Mouse (Mus musculus) testis, adult 2 months (tissue): Measurements from ENCODE around the gene Gpr1. TPM values are rescaled to one million over a fixed set of nuclear protein-coding genes. Genes with fewer than 3 reads are reported as not detected.
A peak's percentile ranks its signal among the peaks of the same experiment; 100 is the strongest.

Experiments used
- H3K27ac ChIP-seq: fragments of 200-500 bp; 2 replicates; pipeline ENCODE4 v1.5.1; 2012; ENCODE audit warnings: low read depth, low read length; ENCODE audit not compliant: control insufficient read depth, insufficient read depth
- H3K27me3 ChIP-seq: fragments of 200-500 bp; 2 replicates; pipeline ENCODE4 v1.6.1; 2012; ENCODE audit warnings: mild to moderate bottlenecking, low read length, moderate library complexity; ENCODE audit not compliant: control insufficient read depth, insufficient read depth
- H3K36me3 ChIP-seq: fragments of 200-500 bp; 2 replicates; pipeline ENCODE4 v1.6.1; 2012; ENCODE audit warnings: mild to moderate bottlenecking, low read length; ENCODE audit not compliant: control insufficient read depth, insufficient read depth
- H3K4me1 ChIP-seq: fragments of 200-500 bp; 2 replicates; pipeline ENCODE4 v1.6.1; 2012; ENCODE audit warnings: low read length; ENCODE audit not compliant: control insufficient read depth, insufficient read depth
- H3K4me3 ChIP-seq: fragments of 200-500 bp; 2 replicates; pipeline ENCODE4 v1.5.1; 2012; ENCODE audit warnings: low read depth, mild to moderate bottlenecking, low read length, moderate library complexity, mixed read lengths; ENCODE audit not compliant: control insufficient read depth
- CTCF ChIP-seq: fragments of 200-500 bp; IDR thresholded peaks from 2 replicates; pipeline ENCODE4 v1.5.1; 2012; ENCODE audit warnings: low read depth, mild to moderate bottlenecking, inconsistent platforms, low read length, moderate library complexity; ENCODE audit not compliant: control insufficient read depth, insufficient read depth, insufficient replicate concordance
- POLR2A ChIP-seq: fragments of 200-500 bp; IDR thresholded peaks from 2 replicates; pipeline ENCODE4 v1.6.1; 2012; ENCODE audit warnings: low read depth, mild to moderate bottlenecking, inconsistent platforms, low read length, moderate library complexity; ENCODE audit not compliant: control insufficient read depth
- polyA plus RNA-seq: library from polyadenylated mRNA; depleted of rRNA; stranded (reverse); fragments of >200 nt; gene quantifications from 2 replicates; pipeline ENCODE4 v1.2.3, GENCODE M21; 2012

Gpr1 gene
- polyA plus RNA-seq, 1 experiment: 0.15 TPM

DNA sequence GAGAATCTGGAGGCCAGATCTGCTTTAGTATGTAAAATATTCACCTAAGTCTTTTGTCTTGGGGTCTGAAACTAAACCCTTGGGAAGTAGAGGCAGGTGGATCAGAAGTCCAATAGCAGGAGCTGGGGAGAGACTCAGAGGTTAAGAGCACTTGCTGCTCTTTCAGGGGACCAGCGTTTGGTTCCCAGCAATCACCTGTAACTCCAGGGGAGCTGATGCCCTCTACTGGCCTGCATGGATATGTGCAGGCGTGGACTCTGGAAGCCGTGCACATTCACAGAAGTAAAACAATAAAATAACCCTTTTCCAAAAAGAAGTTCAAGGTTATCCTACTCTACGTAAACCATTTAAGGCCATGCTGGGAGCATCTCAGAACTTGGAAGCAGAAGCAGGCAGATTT, 4.9 kb upstream of the Gpr1 start:
- H3K4me1 ChIP-seq: no peaks in the 10 kb centered on the region
- no peaks in the 10 kb centered on the region for H3K36me3 ChIP-seq
- no peaks in the 10 kb centered on the region for H3K27me3 ChIP-seq
- no peak overlapping the region for H3K4me3 ChIP-seq
- TF ChIP-seq POLR2A: no peak
- peak; percentile 37; the same call in 1 of the 2 replicates for TF ChIP-seq CTCF
- no peak overlapping the region for H3K27ac ChIP-seq

DNA sequence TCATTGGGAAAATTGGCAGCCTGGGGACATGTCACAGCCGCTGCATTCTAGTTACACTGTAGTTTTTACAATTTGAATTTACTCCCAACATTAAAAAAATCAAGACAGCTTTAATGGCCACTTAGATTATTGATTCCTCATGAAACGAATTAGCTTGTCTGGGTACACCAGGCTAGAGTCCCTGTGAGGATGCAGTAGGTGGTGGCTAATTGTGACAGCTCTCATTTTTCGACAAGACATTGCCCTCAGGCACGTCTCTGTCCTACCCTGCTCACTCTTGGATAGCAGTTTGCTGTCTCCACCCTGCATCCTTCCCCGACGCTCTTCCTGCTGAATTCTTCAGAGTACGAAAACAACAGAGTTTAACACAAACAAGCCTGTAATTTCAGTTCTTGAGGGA, 288 bp upstream of the Gpr1 start:
- no peak overlapping the region for H3K27ac ChIP-seq
- H3K4me1 ChIP-seq: no peaks in the 10 kb centered on the region; the same call in 1 of the 2 replicates
- no peak for TF ChIP-seq POLR2A
- TF ChIP-seq CTCF: no peak
- H3K4me3 ChIP-seq: no peak overlapping the region
- no peaks in the 10 kb centered on the region for H3K36me3 ChIP-seq
- H3K27me3 ChIP-seq: no peaks in the 10 kb centered on the region

DNA sequence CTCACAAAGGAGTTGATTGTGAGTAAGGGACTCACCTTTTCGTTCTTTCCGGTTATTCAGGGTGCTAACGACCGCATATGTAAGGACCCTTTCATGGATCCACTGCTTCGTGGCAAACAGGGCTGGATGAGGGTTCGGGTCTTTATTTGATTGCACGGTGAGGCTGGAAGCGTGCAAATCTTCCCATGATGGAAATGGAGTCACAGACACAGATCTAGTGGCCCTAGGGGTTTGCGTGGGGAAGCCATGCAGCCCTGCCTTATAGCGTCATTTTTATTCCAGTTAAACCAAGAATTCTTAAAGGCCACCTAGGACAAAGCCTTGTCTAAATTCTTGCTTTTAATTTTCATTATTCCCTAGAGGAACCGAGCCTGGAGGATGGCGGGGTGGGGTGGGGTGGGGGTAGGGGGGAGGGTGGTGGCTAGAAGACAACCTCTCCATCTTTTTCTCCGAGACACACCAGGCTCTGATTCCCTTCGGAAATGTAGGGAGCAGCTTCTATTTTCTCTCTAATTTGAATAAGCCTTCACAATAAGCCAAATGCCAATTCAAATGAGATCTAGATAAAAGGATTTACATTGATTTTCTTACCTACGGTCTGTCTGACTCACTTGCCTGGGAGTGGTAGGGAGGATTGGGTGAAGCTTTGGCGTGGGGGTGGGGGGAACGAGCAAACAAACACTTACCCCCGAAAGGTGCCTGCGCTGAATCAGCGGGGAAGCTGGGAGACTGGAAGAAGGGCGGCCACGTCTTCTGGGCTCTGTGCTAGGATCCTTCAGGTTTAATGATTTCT, 669 bp downstream of the Gpr1 start:
- Histone ChIP-seq H3K4me3 (no peak overlapping the region), H3K36me3 (no peaks in the 10 kb centered on the region), H3K27me3 (no peaks in the 10 kb centered on the region), H3K27ac (no peak overlapping the region), H3K4me1 (no peaks in the 10 kb centered on the region; the same call in 1 of the 2 replicates)
- TF ChIP-seq CTCF (no peak), POLR2A (no peak)

DNA sequence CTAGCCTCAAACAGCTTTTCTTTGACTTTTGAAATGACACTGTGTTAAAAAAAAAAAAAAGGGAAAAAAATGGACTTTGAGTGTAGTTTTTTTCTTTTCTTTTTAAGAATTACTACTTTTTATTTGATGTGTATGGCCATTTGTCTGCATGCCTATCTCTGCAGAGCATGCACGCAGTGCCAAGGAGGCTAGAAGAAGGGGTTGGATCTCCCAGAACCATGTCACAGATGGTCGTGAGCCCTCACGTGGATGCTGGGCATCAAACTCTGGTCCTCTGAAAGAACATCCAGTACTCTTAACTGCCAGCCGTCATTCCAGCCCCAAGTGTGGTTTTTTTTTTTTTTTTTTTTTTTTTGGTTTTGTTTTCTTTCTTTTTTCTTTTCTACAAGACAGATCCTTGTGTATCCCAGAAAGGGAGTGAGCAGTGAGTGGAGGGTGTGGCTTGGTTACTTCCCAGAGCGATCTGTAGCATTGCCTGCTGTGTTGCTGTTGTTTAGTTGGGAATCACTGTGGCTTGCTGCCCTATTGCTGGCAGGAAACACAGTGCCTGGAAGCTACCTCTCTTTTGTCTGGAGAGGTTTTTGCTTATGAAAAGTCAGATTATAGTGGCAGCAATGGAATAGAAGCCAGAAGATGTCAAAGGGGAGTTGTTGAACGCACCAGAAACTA, 4.3 kb downstream of the Gpr1 start:
- H3K27me3 ChIP-seq: no peaks in the 10 kb centered on the region
- no peak overlapping the region for H3K27ac ChIP-seq
- H3K4me1 ChIP-seq: no peaks in the 10 kb centered on the region; the same call in 1 of the 2 replicates
- no peak overlapping the region for H3K4me3 ChIP-seq
- H3K36me3 ChIP-seq: no peaks in the 10 kb centered on the region
- TF ChIP-seq POLR2A (no peak), CTCF (no peak)

DNA sequence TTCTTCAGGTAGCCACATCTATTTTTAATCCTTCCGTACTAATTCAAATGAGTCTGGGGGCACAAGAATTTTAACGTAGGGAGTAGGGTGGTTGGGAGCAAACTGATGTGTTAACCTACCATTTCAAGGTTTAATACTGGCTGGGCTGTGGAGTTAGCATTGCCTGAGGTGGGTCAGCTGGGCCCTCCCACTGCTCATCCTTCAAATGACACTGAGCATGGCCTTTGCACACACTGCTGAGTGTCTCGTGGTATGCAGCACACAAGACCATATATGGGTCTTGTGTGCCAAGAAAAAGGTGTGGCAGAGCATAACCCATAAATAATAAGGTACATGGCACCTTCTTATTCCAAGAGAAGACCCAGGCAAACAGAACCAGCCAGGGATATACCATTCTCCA, 6.7 kb downstream of the Gpr1 start:
- peaks cover 3% of the 10 kb centered on the region for H3K4me1 ChIP-seq
- no peak overlapping the region for H3K4me3 ChIP-seq
- no peaks in the 10 kb centered on the region for H3K27me3 ChIP-seq
- no peak overlapping the region for H3K27ac ChIP-seq
- no peaks in the 10 kb centered on the region for H3K36me3 ChIP-seq
- no peak for TF ChIP-seq POLR2A
- no peak for TF ChIP-seq CTCF

DNA sequence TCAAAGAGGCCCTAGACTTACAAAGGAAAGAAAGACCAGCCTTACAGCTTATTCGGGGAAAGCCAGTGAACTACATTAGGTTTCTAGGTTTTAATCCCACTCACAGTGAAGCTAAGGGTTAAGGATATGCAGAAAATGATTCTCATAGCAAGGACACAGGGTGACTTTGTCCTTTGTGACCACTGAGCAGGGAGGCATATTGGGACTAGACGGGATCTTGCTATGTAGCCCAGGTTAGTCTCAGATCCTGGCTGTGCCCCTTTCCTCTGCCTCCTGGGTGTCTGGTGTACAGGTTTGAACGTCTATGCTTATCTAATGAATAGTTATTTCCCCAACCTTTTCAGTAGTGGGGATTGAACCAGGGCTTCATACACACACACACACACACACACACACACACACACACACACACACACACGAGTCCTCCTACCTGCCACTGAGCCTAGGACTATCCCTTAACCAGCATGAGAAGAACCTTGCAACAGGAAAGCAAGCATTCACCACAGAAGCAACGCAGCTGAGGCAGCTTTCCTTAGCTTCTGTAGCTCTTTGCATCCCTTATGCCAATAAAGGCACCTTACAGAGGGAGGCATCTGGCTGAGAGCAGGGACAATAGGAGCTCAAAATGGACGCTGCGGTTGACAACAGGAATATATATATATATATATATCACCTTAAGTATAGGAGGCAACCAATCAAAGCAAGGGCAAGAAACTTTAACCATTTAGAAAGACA, 9.5 kb downstream of the Gpr1 start:
- TF ChIP-seq POLR2A (no peak), CTCF (no peak)
- no peak overlapping the region for H3K27ac ChIP-seq
- no peak overlapping the region for H3K4me3 ChIP-seq
- no peaks in the 10 kb centered on the region for H3K27me3 ChIP-seq
- no peaks in the 10 kb centered on the region for H3K36me3 ChIP-seq
- H3K4me1 ChIP-seq: peaks cover 3% of the 10 kb centered on the region

DNA sequence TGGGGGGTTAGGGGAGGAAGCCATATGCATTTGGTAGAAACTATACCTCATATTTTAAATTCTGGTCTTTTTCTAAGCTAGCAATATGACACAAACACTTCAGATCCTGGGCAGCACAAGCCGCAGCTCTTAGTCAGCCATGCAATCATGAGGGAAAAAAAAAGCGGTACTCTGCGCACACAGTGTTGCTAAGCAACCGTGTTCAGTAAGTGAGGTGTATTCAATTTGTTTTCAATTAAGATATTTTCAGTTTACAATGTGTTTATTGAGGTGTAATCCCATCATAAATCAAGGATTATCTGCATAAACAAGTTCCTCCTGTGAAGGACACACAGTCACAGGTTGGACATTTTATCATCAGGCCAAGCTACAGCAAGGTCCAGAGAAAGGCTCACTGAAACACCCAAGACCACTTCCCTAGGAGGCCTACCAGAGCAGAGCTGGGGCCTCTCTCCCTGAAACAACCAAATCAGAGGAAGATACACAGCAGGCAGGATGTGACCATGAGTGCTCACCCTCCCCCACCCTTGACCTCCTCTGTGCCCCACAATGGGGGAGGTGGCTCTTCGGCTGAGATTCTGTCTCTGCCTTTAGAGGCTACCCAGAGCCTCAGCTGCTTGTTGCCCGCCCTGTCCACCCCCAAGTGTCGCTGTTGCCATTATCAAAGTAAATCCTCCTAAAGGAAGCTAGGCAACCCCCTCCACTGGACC, 10.2 kb downstream of the Gpr1 start:
- H3K4me3 ChIP-seq: no peak overlapping the region
- peaks cover 3% of the 10 kb centered on the region for H3K4me1 ChIP-seq
- H3K27me3 ChIP-seq: no peaks in the 10 kb centered on the region
- H3K27ac ChIP-seq: no peak overlapping the region
- TF ChIP-seq CTCF (no peak), POLR2A (no peak)
- no peaks in the 10 kb centered on the region for H3K36me3 ChIP-seq
